Mouse (Mus musculus) heart, embryonic 12.5 days (tissue): Measurements from ENCODE around the gene Tmem185b. TPM values are rescaled to one million over a fixed set of nuclear protein-coding genes. Genes with fewer than 3 reads are reported as not detected.

Source experiments
- ATAC-seq: fragments of 200-750 bp; cut with Nextera tagmentation; 2 replicates; pipeline ENCODE4 v1.8.0; 2017; ENCODE audit warnings: moderate TSS enrichment, moderate library complexity; ENCODE audit not compliant: insufficient number of reproducible peaks, low FRiP score
- H3K27ac ChIP-seq: fragments of 300-500 bp; sonication (generic); 2 replicates; pipeline ENCODE4 v1.5.1; 2016; ENCODE audit warnings: mild to moderate bottlenecking, moderate library complexity; ENCODE audit not compliant: poor library complexity, severe bottlenecking
- H3K27me3 ChIP-seq: fragments of 300-500 bp; sonication (generic); replicated peaks from 2 replicates; pipeline ENCODE4 v1.6.1; 2016; ENCODE audit warnings: mild to moderate bottlenecking, moderate library complexity
- H3K36me3 ChIP-seq: fragments of 300-500 bp; sonication (generic); 2 replicates; pipeline ENCODE4 v1.6.1; 2016; ENCODE audit warnings: mild to moderate bottlenecking, moderate library complexity
- H3K4me1 ChIP-seq: fragments of 300-500 bp; sonication (generic); replicated peaks from 2 replicates; pipeline ENCODE4 v1.6.1; 2016; ENCODE audit warnings: mild to moderate bottlenecking
- H3K4me2 ChIP-seq: fragments of 300-500 bp; sonication (generic); 2 replicates; pipeline ENCODE4 v1.6.1; 2016; ENCODE audit warnings: mild to moderate bottlenecking, moderate library complexity
- H3K4me3 ChIP-seq: fragments of 300-500 bp; sonication (generic); 2 replicates; pipeline ENCODE4 v1.5.1; 2016; ENCODE audit warnings: mild to moderate bottlenecking
- H3K9ac ChIP-seq: fragments of 300-500 bp; sonication (generic); 2 replicates; pipeline ENCODE4 v1.6.1; 2016; ENCODE audit warnings: mild to moderate bottlenecking, moderate library complexity
- H3K9me3 ChIP-seq: fragments of 300-500 bp; sonication (generic); replicated peaks from 2 replicates; pipeline ENCODE4 v1.6.1; 2016; ENCODE audit warnings: mild to moderate bottlenecking, moderate library complexity
- WGBS: fragments of 180-500 bp; shearing (Covaris S2); methylation state at CpG from one replicate; pipeline ENCODE4 v1.1.7; 2016; 5-methylcytosine and 5-hydroxymethylcytosine counted together
- polyA plus RNA-seq: library from polyadenylated mRNA; unstranded; fragments of >200 nt; fragmentation: Nextera tagmentation; extraction: Ambion mirVana; gene quantifications from 2 replicates; pipeline ENCODE4 v1.2.1, GENCODE M21; 2016

Gene Tmem185b
- polyA plus RNA-seq, 1 experiment from 2014 or later, result 23.2 TPM

DNA sequence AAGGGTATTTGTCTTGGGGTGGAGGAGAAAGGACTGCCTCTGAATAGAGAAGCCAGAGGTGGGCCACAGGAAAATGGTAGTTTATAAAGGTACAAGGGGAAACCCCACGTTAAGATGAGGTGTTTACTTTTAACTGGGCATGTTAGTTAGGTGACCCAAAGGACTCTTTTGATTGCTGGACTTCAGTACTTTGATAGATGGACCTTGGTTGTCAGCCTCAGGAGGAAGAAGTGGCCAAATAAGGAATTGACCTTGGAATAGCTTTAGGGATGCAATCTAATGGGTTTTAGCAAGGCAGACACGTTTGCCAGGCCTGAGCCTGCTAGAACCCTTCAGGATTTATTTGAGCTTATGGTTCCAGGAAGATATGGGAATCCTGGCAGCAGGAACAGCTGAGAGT is 13.3 kb downstream of the Tmem185b start:
- no peak overlapping the region for H3K27ac ChIP-seq
- ATAC-seq, result no peak
- H3K4me1 ChIP-seq, result peaks cover 38% of the 10 kb centered on the region

DNA sequence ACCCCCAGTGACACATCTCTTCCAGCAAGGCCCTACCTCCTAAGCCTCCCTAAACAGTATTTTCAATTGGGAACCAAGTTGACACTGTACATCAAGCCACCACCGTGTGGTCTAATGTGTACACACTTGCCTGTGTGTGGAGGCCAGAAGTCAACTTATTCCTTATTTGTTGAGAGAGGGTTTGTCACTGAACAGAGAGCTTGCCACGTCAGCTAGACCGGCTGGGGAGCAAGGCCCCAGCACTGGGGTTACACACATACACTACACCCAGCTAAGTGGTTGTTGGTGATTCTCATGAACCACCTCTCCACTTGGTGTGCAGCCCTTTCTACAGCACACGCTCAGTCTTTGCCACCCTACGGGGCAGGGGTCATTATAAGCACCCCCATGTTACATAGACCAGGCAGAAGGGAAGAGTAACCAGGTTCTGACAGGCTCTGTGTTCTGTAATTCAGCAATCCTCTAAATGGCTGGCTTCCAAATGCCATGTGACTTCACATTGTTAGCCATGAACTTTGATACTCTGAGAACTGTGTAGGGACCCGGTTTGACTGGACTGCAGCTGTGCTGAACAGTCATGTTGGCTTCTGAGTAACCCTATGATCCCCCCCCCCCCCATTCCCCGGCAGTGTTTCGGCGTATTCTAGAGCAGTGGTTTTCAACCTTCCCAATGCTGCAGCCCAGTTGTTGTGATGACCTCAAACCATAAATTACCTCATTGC is 15.0 kb downstream of the Tmem185b start:
- 60% methylated on average over 9 of the region's 9 CpGs for WGBS

More for the DNA sequence above, 13.3 kb downstream of the Tmem185b start:
- Histone ChIP-seq H3K9me3 (no peaks in the 10 kb centered on the region), H3K4me3 (no peak overlapping the region), H3K4me2 (no peak overlapping the region), H3K9ac (no peak overlapping the region), H3K36me3 (peaks cover 4% of the 10 kb centered on the region; the same call in 1 of the 2 replicates), H3K27me3 (no peaks in the 10 kb centered on the region)
- 55% methylated on average over 2 of the region's 2 CpGs for WGBS

GRCm38 (mm10) chr1:119541570-119541969 is 15.6 kb downstream of the Tmem185b start:
- peaks cover 4% of the 10 kb centered on the region; the same call in 1 of the 2 replicates for H3K36me3 ChIP-seq
- H3K27ac ChIP-seq, result peak overlapping the region; percentile 19; the same call in 1 of the 2 replicates
- 26% methylated on average over 3 of the region's 3 CpGs for WGBS
- H3K4me2 ChIP-seq, result no peak overlapping the region
- H3K4me1 ChIP-seq, result peaks cover 42% of the 10 kb centered on the region
- H3K9ac ChIP-seq, result no peak overlapping the region
- H3K4me3 ChIP-seq, result no peak overlapping the region
- ATAC-seq, result no peak
- H3K9me3 ChIP-seq, result no peaks in the 10 kb centered on the region
- no peaks in the 10 kb centered on the region for H3K27me3 ChIP-seq

More for the DNA sequence above, 15.0 kb downstream of the Tmem185b start:
- no peak for ATAC-seq
- H3K27ac ChIP-seq, result peak overlapping the region; percentile 67
- H3K4me1 ChIP-seq, result peaks cover 44% of the 10 kb centered on the region
- no peaks in the 10 kb centered on the region for H3K9me3 ChIP-seq
- H3K4me2 ChIP-seq, result no peak overlapping the region
- peaks cover 4% of the 10 kb centered on the region; the same call in 1 of the 2 replicates for H3K36me3 ChIP-seq
- no peak overlapping the region for H3K9ac ChIP-seq
- H3K4me3 ChIP-seq, result no peak overlapping the region
- H3K27me3 ChIP-seq, result no peaks in the 10 kb centered on the region

DNA sequence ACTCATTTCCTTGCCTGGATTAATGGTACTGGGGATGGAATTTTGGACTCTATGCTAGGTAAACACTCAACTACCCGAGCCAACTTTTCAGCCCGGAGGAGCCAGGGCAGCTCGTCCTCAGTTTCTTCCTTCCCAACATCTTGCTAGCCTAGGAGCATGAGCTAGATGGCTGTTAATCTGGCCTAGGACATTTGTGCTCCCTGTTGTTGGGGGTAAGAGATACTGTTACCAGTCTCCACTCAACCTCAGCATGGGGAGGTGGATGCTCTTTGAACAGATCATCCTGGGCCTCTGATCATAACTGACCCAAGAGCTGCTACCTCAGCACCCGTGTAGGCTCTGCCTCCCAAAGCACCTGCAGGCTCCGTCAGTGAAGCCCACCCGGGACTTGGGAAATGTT is 17.4 kb downstream of the Tmem185b start:
- Histone ChIP-seq H3K4me2 (no peak overlapping the region), H3K4me3 (no peak overlapping the region), H3K9me3 (no peaks in the 10 kb centered on the region), H3K27ac (no peak overlapping the region), H3K27me3 (no peaks in the 10 kb centered on the region), H3K9ac (no peak overlapping the region), H3K4me1 (peaks cover 41% of the 10 kb centered on the region), H3K36me3 (peaks cover 18% of the 10 kb centered on the region)
- WGBS, result 84% methylated on average over 6 of the region's 6 CpGs
- no peak for ATAC-seq

- peaks cover 18% of the 10 kb centered on the region for H3K36me3 ChIP-seq
- ATAC-seq, result no peak
- no peak overlapping the region for H3K9ac ChIP-seq
- no peaks in the 10 kb centered on the region for H3K9me3 ChIP-seq
- H3K4me1 ChIP-seq, result peaks cover 40% of the 10 kb centered on the region
- no peak overlapping the region for H3K4me2 ChIP-seq
- H3K4me3 ChIP-seq, result no peak overlapping the region
- WGBS, result 60% methylated on average over 5 of the region's 5 CpGs
- H3K27ac ChIP-seq, result no peak overlapping the region; the same call in 1 of the 2 replicates
- H3K27me3 ChIP-seq, result no peaks in the 10 kb centered on the region
Measured at GRCm38 (mm10) chr1:119544611-119545155, 18.7 kb downstream of the Tmem185b start.

DNA sequence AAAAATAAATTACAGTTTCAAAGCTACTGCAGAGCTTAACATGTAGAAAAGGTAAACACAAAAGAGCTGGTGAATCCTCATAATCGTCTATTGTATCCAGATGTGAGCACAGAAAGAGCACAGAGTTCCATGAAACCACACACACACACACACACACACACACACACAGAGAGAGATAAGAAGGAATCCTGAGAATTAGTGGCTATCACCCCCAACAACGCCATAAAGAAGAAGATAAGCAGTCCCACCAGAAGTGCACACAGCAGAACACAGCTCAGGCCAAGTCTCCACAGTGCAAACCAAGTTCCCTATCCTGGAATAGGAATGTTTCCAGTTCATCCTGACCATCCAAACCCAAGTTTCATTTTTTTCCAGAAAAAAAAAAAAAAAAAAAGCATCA is 19.2 kb downstream of the Tmem185b start:
- no peak overlapping the region for H3K4me2 ChIP-seq
- peaks cover 40% of the 10 kb centered on the region for H3K4me1 ChIP-seq
- H3K27me3 ChIP-seq, result no peaks in the 10 kb centered on the region
- peaks cover 23% of the 10 kb centered on the region for H3K36me3 ChIP-seq
- ATAC-seq, result no peak
- no peak overlapping the region for H3K4me3 ChIP-seq
- no peaks in the 10 kb centered on the region for H3K9me3 ChIP-seq
- WGBS, result 26% methylated on average over 2 of the region's 2 CpGs
- no peak overlapping the region for H3K9ac ChIP-seq
- peak overlapping the region; percentile 13; the same call in 1 of the 2 replicates for H3K27ac ChIP-seq

GRCm38 (mm10) chr1:119545671-119546070 is 19.7 kb downstream of the Tmem185b start:
- no peak for ATAC-seq
- Histone ChIP-seq H3K27ac (no peak overlapping the region), H3K9me3 (no peaks in the 10 kb centered on the region), H3K4me2 (no peak overlapping the region), H3K27me3 (no peaks in the 10 kb centered on the region), H3K9ac (no peak overlapping the region), H3K4me3 (no peak overlapping the region), H3K36me3 (peaks cover 23% of the 10 kb centered on the region), H3K4me1 (peaks cover 39% of the 10 kb centered on the region)
- WGBS, result 47% methylated on average over 4 of the region's 4 CpGs

- ATAC-seq, result no peak
- Histone ChIP-seq H3K9ac (no peak overlapping the region), H3K4me3 (no peak overlapping the region), H3K27ac (0 out of 2 replicates have a peak overlapping the region, but pooled peaks have one; percentile 4), H3K9me3 (no peaks in the 10 kb centered on the region), H3K36me3 (peaks cover 30% of the 10 kb centered on the region), H3K4me1 (peaks cover 31% of the 10 kb centered on the region), H3K27me3 (no peaks in the 10 kb centered on the region), H3K4me2 (no peak overlapping the region)
- WGBS, result 71% methylated on average over 3 of the region's 3 CpGs
Measured at GRCm38 (mm10) chr1:119546490-119546889, 20.5 kb downstream of the Tmem185b start.

DNA sequence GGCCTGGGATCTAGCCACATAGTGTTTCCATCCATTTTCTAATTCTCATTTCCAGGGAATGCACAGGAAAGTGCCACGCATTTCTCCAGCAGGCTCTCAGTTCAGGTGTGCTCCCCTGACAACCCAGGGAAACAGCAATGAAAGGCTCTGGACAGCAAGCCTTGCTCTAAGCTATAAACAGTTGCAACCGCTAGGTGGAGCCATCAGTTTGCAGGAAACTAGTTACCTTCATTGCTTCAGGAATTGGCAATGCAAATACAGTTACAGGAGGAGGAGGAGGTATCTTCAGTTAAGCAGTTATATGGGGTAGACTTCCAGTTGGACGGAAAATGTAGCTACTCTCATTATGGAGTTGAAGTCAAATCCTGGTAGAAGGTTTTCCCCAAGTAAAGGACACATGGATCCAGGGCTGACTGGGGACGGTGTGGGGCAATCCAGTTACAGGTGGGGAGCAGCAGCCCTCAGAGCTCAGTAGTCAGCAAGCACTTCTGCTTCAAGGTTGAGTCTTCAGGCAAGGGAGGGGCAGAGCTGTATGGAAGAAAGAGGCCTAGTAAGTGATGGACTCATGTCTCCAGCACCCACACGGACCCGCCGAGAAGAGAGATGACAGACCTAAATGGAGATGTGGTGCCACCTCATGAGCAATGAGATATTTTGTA is 22.8 kb downstream of the Tmem185b start:
- WGBS, result 62% methylated on average over 7 of the region's 7 CpGs
- H3K36me3 ChIP-seq, result peaks cover 45% of the 10 kb centered on the region
- no peak overlapping the region for H3K4me3 ChIP-seq
- no peaks in the 10 kb centered on the region for H3K27me3 ChIP-seq
- no peak overlapping the region for H3K9ac ChIP-seq
- ATAC-seq, result no peak
- H3K4me2 ChIP-seq, result no peak overlapping the region
- no peak overlapping the region for H3K27ac ChIP-seq
- H3K4me1 ChIP-seq, result peaks cover 26% of the 10 kb centered on the region
- no peaks in the 10 kb centered on the region for H3K9me3 ChIP-seq

GRCm38 (mm10) chr1:119549327-119549689 is 23.3 kb downstream of the Tmem185b start:
- Histone ChIP-seq H3K4me1 (peaks cover 25% of the 10 kb centered on the region), H3K9me3 (no peaks in the 10 kb centered on the region), H3K27me3 (no peaks in the 10 kb centered on the region), H3K4me2 (no peak overlapping the region), H3K27ac (no peak overlapping the region), H3K9ac (no peak overlapping the region), H3K4me3 (no peak overlapping the region), H3K36me3 (peaks cover 48% of the 10 kb centered on the region)
- no peak for ATAC-seq
- WGBS, result 72% methylated on average over 7 of the region's 7 CpGs

DNA sequence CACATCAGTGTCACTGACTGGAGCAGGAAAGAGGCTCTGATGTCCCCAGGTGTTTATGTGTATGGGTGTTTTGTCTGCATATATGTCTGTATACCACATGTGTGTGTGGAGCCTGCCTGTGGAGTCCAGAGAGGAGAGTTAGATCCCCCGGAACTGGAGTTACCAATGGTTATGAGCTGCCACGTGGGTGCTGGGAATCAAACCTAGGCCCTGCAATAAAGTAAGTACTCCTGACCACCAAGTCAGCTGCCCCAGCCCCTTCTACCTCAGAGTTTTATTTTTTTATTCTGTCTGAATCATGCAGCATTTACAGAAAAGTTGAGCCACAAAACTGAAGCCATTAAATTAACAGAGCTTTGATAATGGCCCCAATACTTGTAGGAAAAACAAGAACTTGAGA is 24.1 kb downstream of the Tmem185b start:
- no peak overlapping the region for H3K27ac ChIP-seq
- H3K27me3 ChIP-seq, result no peaks in the 10 kb centered on the region

More for the DNA sequence above, 24.1 kb downstream of the Tmem185b start:
- no peak for ATAC-seq
- H3K4me3 ChIP-seq, result no peak overlapping the region
- H3K4me1 ChIP-seq, result peaks cover 18% of the 10 kb centered on the region
- H3K9me3 ChIP-seq, result no peaks in the 10 kb centered on the region
- H3K9ac ChIP-seq, result no peak overlapping the region
- H3K36me3 ChIP-seq, result peaks cover 56% of the 10 kb centered on the region
- 90% methylated on average over 2 of the region's 2 CpGs for WGBS
- H3K4me2 ChIP-seq, result no peak overlapping the region
